20 mouse cellular contexts compared by ENCODE assay signal in the genomic region with DNA sequence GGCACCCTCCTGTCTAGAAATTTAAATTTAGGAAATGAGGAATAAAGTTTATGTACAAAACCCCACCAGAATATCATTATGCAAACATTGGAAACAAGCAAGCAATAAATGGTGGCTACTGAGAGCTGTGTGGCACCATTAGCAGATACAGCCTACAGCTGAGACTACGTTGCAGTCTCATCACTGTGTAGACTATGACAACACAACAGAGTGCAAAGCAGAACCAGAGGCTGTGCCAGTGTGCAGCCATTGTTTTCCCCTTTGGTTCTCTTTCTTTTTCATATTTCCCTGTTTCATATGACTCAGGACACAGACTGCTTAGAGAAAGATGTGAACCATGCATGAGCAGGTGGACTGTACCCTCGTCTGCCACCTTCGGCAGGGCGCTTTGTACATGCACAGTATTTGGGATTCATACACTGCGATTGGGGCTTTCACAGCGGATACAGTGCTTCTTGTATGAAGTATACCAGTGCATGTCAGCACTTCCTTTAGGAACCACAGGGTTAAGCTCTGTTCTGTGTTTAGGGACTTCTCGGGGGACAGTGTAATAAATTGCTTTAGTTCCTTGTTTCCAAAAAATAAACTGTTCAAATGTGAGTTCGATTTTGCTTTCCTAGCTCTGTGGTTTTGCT.
A peak's percentile ranks its signal among the peaks of the same experiment; 100 is the strongest.
DNase-seq lines count a peak whose midpoint lies in the region; ATAC-seq and TF ChIP-seq lines count a peak whose summit lies in the region.
"Had no signal": no experiment of that assay in that cellular context is flagged by ENCODE, and none has a peak within 500 bp of the region (broad histone marks: within the 10 kb centered on the region; RNA-seq: fewer than 3 reads in every experiment).

No protein-coding gene starts in this region.

- intact Hi-C loops in left cerebral cortex, adult 2 months (cut with DNase I): no loop called here
- intact Hi-C loops in left cerebral cortex, postnatal 25 days (cut with DNase I): no loop called here

- H3K4me3 ChIP-seq in left cerebral cortex, adult 2 months: no peak overlapping the region
- H3K4me3 ChIP-seq: embryonic facial prominence, embryonic 15.5 days; erythroblast, embryonic 14.5 days; forebrain, embryonic 15.5 days; heart, embryonic 12.5 days had no signal

- peak overlapping the region; percentile 3; the same call in 1 of the 2 replicates for H3K27ac ChIP-seq in left cerebral cortex, adult 2 months
- H3K27ac ChIP-seq: embryonic facial prominence, embryonic 15.5 days; forebrain, embryonic 15.5 days had no signal

- no peak for DNase-seq in left cerebral cortex, adult 2 months (ENCODE audit: extremely low spot score in 1 of 2, low spot score in 2 of 2)
- no peak for DNase-seq in left cerebral cortex, postnatal 25 days (ENCODE audit: low spot score in 2 of 2)
- no peak for DNase-seq in gastrocnemius, postnatal 4 days (ENCODE audit: low spot score in 2 of 2)
- no peak for DNase-seq in right cerebral cortex, postnatal 36 days (ENCODE audit: low spot score in 2 of 2)
- no peak for DNase-seq in retina, postnatal 1 day
- DNase-seq: adrenal gland, adult 8-10 months; adrenal gland, postnatal 36 days; cerebellum, adult 11-12 months; cerebellum, adult 9-10 months; cerebellum, postnatal 36 days; gastrocnemius, postnatal 14 days had no signal

- no peak; the same call in 1 of the 2 replicates for TF ChIP-seq CTCF in left cerebral cortex, adult 2 months (IDR thresholded peaks at IDR 0.05)

- ATAC-seq in common myeloid progenitor, adult 5-6 weeks (replicated peaks; ENCODE audit: low read depth, poor library complexity, severe bottlenecking): peak; percentile 50
- peak; percentile 56 to 58 for ATAC-seq in hematopoietic stem cell, adult 5-6 weeks (replicated peaks in 1 of 2; ENCODE audit: insufficient read depth in 1 of 2, low FRiP score in 2 of 2, low TSS enrichment in 1 of 2, low read depth in 1 of 2, poor library complexity in 2 of 2, severe bottlenecking in 2 of 2)
- ATAC-seq in megakaryocyte progenitor cell, adult 5-6 weeks (replicated peaks; ENCODE audit: poor library complexity): peak; percentile 57
- ATAC-seq: forebrain, embryonic 15.5 days; hindbrain, embryonic 16.5 days; inflammation-experienced regulatory T-cells, adult 6 months had no signal
